Mouse (Mus musculus) heart, embryonic 15.5 days (tissue): ENCODE data around the gene Gnb1. TPM values are rescaled to one million over a fixed set of nuclear protein-coding genes. Genes with fewer than 3 reads are reported as not detected.

ENCODE experiments used
- ATAC-seq: fragments of 200-750 bp; cut with Nextera tagmentation; replicated peaks from 2 replicates; pipeline ENCODE4 v1.8.0; 2017; ENCODE audit warnings: low read depth, moderate TSS enrichment; ENCODE audit not compliant: insufficient number of reproducible peaks, insufficient read depth, low FRiP score
- H3K27ac ChIP-seq: fragments of 300-500 bp; sonication (generic); 2 replicates; pipeline ENCODE4 v1.5.1; 2015; ENCODE audit warnings: mild to moderate bottlenecking, inconsistent platforms
- H3K27me3 ChIP-seq: fragments of 300-500 bp; sonication (generic); 2 replicates; pipeline ENCODE4 v1.6.1; 2015; ENCODE audit warnings: inconsistent platforms
- H3K36me3 ChIP-seq: fragments of 300-500 bp; sonication (generic); 2 replicates; pipeline ENCODE4 v1.6.1; 2015; ENCODE audit warnings: mild to moderate bottlenecking, inconsistent platforms
- H3K4me1 ChIP-seq: fragments of 300-500 bp; sonication (generic); replicated peaks from 2 replicates; pipeline ENCODE4 v1.6.1; 2015; ENCODE audit warnings: inconsistent platforms
- H3K4me2 ChIP-seq: fragments of 300-500 bp; sonication (generic); 2 replicates; pipeline ENCODE4 v1.6.1; 2015; ENCODE audit warnings: inconsistent platforms, mild to moderate bottlenecking, moderate library complexity
- H3K4me3 ChIP-seq: fragments of 300-500 bp; sonication (generic); 2 replicates; pipeline ENCODE4 v1.5.1; 2015; ENCODE audit warnings: mild to moderate bottlenecking, inconsistent platforms
- H3K9ac ChIP-seq: fragments of 300-500 bp; sonication (generic); 2 replicates; pipeline ENCODE4 v1.6.1; 2015; ENCODE audit warnings: mild to moderate bottlenecking, inconsistent platforms
- H3K9me3 ChIP-seq: fragments of 300-500 bp; sonication (generic); replicated peaks from 2 replicates; pipeline ENCODE4 v1.6.1; 2016; ENCODE audit warnings: inconsistent platforms
- WGBS: fragments of 180-500 bp; shearing (Covaris S2); methylation state at CpG from one replicate; pipeline ENCODE4 v1.1.7; 2015; ENCODE audit warnings: mixed read lengths; 5-methylcytosine and 5-hydroxymethylcytosine counted together
- polyA plus RNA-seq: library from polyadenylated mRNA; unstranded; fragments of >200 nt; fragmentation: Nextera tagmentation; extraction: Ambion mirVana; gene quantifications from 2 replicates; pipeline ENCODE4 v1.2.1, GENCODE M21; 2015

The Gnb1 gene
- polyA plus RNA-seq, 1 experiment from 2014 or later = 308 TPM

DNA sequence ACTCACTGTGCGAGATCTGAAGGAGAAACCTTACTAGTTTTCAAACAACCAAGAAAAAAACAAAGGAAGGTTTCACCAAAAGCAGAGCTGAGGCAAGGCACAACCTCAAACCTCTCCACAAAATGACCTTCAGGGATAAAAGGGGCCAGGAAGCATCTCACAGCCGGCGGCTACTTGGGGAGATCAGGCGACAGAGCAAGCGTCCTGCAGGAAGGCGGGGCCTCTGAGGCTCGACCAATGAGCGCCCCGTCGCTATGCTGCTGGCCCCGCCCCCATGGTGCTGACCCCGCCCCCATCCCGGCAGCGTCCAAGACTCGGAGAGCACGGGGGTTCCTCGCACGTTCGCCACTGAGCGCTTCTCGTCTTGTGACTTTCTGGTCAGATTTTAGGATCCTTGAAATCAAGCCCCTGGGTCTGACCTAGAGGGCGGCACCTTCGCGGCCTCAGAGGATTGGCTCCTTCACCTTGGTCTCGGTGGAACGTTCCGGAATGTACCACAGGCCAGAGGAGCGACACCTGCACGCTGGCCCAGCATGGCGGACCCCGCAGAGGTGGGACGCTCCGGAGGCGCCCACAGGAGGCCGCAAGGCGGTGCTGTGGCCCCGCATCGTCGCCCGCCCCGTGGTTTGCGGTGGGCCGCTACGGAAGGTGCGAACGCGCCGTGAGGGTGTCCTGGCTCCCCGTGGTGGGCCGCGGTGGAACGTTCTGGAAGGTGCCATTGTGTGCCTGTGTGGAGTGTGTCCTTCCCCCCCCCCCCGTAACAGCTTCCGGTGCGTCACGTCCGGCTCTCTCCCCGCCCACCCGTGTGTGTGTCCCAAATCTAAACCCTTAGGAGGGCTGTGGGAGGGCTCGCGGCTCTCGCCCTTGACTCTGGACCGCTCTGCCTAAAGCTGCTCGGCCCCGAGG lies 110.2 kb downstream of the Gnb1 start, which contains the start of gene Slc35e2:
Gene Slc35e2 (plus strand): TSS at position 326 of the 906 bp plus-strand sequence.
- Histone ChIP-seq H3K27me3 (no peaks in the 10 kb centered on the region), H3K36me3 (peaks cover 3% of the 10 kb centered on the region; the same call in 1 of the 2 replicates), H3K4me3 (peak within 1 kb of the TSS; percentile 99), H3K4me1 (peaks cover 18% of the 10 kb centered on the region), H3K4me2 (peak within 1 kb of the TSS; percentile 96), H3K27ac (peak within 1 kb of the TSS; percentile 99), H3K9me3 (no peaks in the 10 kb centered on the region), H3K9ac (peak within 1 kb of the TSS; percentile 96)
- WGBS = under 1% methylated on average over 61 of the region's 65 CpGs
- peak; percentile 95 for ATAC-seq

DNA sequence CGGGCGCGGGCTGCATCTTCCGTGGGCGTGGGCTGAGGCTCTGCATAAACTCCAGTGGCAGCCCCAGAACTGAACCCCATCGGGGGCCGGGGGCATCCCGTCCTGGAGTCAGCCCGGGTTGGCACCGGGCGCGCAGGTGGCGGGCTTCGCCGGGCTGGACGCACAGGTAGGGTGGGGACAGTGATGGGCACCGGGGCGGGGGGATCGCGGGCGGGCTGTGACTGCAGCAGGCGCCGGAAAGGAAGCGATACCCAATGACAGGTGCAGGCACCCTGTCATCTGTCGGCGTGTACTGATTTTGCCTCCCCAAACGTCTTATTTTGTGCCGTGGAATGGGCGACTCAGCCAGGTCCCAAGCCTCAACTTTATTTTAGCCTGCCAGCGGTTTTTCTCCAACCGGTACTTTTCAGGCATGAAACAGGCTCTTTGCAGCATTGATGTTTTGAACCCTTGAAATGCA lies 110.9 kb downstream of the Gnb1 start:
- Histone ChIP-seq H3K27me3 (no peaks in the 10 kb centered on the region), H3K4me1 (peaks cover 18% of the 10 kb centered on the region), H3K27ac (peak overlapping the region; percentile 99), H3K9ac (peak overlapping the region; percentile 96), H3K4me3 (peak overlapping the region; percentile 99), H3K4me2 (peak overlapping the region; percentile 96), H3K36me3 (peaks cover 3% of the 10 kb centered on the region; the same call in 1 of the 2 replicates), H3K9me3 (no peaks in the 10 kb centered on the region)
- WGBS = 2% methylated on average over 29 of the region's 31 CpGs
- ATAC-seq = no peak

DNA sequence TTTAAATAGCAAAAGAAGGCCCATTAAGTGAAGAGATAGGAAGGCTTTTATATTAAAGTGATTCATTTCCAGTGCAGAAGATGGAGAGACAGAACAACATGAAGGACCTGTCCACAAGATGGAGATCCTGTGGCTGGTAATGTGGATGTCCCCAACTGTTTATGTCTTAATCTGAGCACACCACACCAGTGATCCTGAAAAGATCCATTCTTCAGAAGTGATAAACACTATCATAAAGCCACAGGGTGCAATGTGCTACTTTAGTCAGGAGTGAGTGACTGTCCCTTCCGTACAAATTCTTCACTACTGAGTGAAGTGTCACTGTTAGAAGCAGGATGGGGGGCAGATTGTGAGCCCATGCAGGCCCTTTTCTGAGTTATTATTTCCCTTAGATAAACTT lies 111.6 kb downstream of the Gnb1 start:
- Histone ChIP-seq H3K27ac (no peak overlapping the region), H3K27me3 (no peaks in the 10 kb centered on the region), H3K4me2 (peak overlapping the region; percentile 96), H3K36me3 (peaks cover 3% of the 10 kb centered on the region; the same call in 1 of the 2 replicates), H3K4me1 (peaks cover 18% of the 10 kb centered on the region), H3K9ac (no peak overlapping the region), H3K9me3 (no peaks in the 10 kb centered on the region), H3K4me3 (peak overlapping the region; percentile 99; the same call in 1 of the 2 replicates)
- 94% methylated on average over 1 of the region's 1 CpGs for WGBS
- no peak for ATAC-seq

DNA sequence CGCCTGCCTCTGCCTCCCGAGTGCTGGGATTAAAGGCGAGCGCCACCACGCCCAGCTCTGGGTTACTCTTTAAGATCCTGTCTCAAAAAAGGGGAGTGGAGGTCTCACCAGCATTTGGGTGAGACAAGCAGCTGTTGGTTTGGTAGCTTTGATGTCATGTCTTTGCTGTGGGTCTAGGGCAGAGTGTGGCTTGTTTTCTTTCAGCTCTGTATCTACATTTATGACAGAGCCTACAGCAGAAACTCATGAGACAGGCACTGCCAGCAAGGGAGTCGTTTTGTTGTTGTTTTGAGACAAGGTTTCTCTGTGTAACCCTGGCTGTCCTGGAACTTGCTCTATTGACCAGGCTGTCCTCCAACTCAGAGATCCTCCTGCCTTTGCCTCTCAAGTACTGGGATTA lies 112.6 kb downstream of the Gnb1 start:
- no peak overlapping the region for H3K4me2 ChIP-seq
- no peak for ATAC-seq
- H3K9me3 ChIP-seq = no peaks in the 10 kb centered on the region
- no peak overlapping the region for H3K4me3 ChIP-seq
- H3K27me3 ChIP-seq = no peaks in the 10 kb centered on the region
- peaks cover 18% of the 10 kb centered on the region for H3K4me1 ChIP-seq
- H3K9ac ChIP-seq = no peak overlapping the region
- 92% methylated on average over 6 of the region's 6 CpGs for WGBS
- H3K27ac ChIP-seq = no peak overlapping the region
- H3K36me3 ChIP-seq = peaks cover 3% of the 10 kb centered on the region; the same call in 1 of the 2 replicates

DNA sequence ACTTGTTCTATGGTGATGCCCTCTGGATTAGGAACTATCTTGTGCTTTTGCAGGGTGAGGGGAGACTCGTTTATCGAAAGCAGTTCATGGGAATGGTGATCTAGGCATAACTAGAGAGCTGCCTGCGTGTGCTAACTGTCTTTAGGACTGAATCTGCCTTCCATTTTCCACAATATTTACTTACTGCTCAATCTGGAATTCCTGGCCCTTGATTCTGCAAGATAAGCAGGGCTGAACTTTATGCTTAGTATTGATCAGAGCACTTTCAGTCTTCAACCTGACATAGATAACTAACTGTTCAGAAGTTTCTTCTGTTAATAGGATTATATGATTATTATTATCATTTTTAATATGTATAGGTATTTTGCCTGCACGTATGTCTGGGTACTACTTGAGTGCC lies 114.0 kb downstream of the Gnb1 start:
- no peak overlapping the region for H3K4me2 ChIP-seq
- H3K27me3 ChIP-seq = no peaks in the 10 kb centered on the region
- H3K4me1 ChIP-seq = peaks cover 15% of the 10 kb centered on the region
- no peak overlapping the region for H3K9ac ChIP-seq
- H3K4me3 ChIP-seq = no peak overlapping the region
- H3K9me3 ChIP-seq = no peaks in the 10 kb centered on the region
- no peak for ATAC-seq
- H3K27ac ChIP-seq = no peak overlapping the region
- H3K36me3 ChIP-seq = peaks cover 11% of the 10 kb centered on the region; the same call in 1 of the 2 replicates
- 96% methylated on average over 4 of the region's 4 CpGs for WGBS

DNA sequence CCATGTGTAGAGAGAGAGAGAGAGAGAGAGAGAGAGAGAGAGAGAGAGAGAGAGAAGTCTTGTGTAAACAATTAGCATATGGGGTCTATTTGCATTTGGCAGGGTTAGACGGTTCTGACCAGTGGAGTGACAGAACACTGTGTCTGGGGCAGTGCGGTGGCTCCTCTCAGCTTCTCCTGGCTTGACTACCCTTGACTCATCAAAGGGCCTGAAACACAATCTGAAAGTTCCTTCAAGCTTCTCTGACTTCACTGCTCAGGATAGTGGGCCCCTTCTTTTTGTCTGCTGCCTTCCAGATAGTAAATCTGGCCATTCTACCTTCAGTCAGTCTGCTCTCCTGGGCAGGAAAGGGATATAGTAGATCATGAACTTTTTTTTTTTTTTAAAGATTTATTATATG lies 115.7 kb downstream of the Gnb1 start:
- no peak for ATAC-seq
- H3K27ac ChIP-seq = no peak overlapping the region
- H3K4me3 ChIP-seq = no peak overlapping the region
- no peak overlapping the region for H3K4me2 ChIP-seq
- H3K9ac ChIP-seq = no peak overlapping the region
- no peaks in the 10 kb centered on the region for H3K9me3 ChIP-seq
- WGBS = 80% methylated on average over 2 of the region's 2 CpGs
- peaks cover 26% of the 10 kb centered on the region; the same call in 1 of the 2 replicates for H3K36me3 ChIP-seq
- peaks cover 12% of the 10 kb centered on the region for H3K4me1 ChIP-seq
- H3K27me3 ChIP-seq = no peaks in the 10 kb centered on the region

Other genes with a start within 250 kb of the Gnb1 start
- gene Faap20, start 241.6 kb upstream of the Gnb1 start, polyA plus RNA-seq = 64.7 and 67.7 TPM in 2 replicates
- gene Prkcz, start 130.0 kb upstream of the Gnb1 start, polyA plus RNA-seq = 6.3 and 7.3 TPM in 2 replicates
- gene Gabrd, start 93.2 kb upstream of the Gnb1 start, polyA plus RNA-seq = 0.06 TPM in 1 of 2 replicates, not detected in the other
- 0.60 and 0.82 TPM in 2 replicates for gene Cfap74, start 82.2 kb upstream of the Gnb1 start, polyA plus RNA-seq
- gene Tmem52, start 22.2 kb upstream of the Gnb1 start, polyA plus RNA-seq = not detected in 2 replicates
- 40.9 and 55.3 TPM in 2 replicates for gene Nadk, start 71.0 kb downstream of the Gnb1 start, polyA plus RNA-seq
- gene Slc35e2, start 110.1 kb downstream of the Gnb1 start, polyA plus RNA-seq = 5.8 and 6.7 TPM in 2 replicates
- gene Cdk11b, start 133.5 kb downstream of the Gnb1 start, polyA plus RNA-seq = 38.4 and 41.8 TPM in 2 replicates
- gene Gm10563, start 154.0 kb downstream of the Gnb1 start, polyA plus RNA-seq = not detected in 2 replicates
- gene Mmp23, start 162.0 kb downstream of the Gnb1 start, polyA plus RNA-seq = 65.5 and 74.9 TPM in 2 replicates
- gene Mib2, start 177.8 kb downstream of the Gnb1 start, polyA plus RNA-seq = 17.3 and 23.4 TPM in 2 replicates
- gene Fndc10, start 203.0 kb downstream of the Gnb1 start, polyA plus RNA-seq = 3.8 and 5.0 TPM in 2 replicates
- 97.0 and 107 TPM in 2 replicates for gene Ssu72, start 213.4 kb downstream of the Gnb1 start, polyA plus RNA-seq
- gene Tmem240, start 243.4 kb downstream of the Gnb1 start, polyA plus RNA-seq = 0.53 and 0.56 TPM in 2 replicates